Mouse (Mus musculus) hindbrain, embryonic 16.5 days (tissue): ENCODE data around the gene BC028528. TPM values are rescaled to one million over a fixed set of nuclear protein-coding genes. Genes with fewer than 3 reads are reported as not detected.
"Not testable (repeated sequence)": the region's sequence is repeated elsewhere in the genome, so short reads cannot be mapped to it uniquely, and the experiment has no call there.

Experiments
- ATAC-seq: fragments of 200-750 bp; cut with Nextera tagmentation; 2 replicates; pipeline ENCODE4 v1.8.0; 2017; ENCODE audit warnings: moderate TSS enrichment, moderate library complexity
- H3K27ac ChIP-seq: fragments of 300-500 bp; sonication (generic); 2 replicates; pipeline ENCODE4 v1.5.1; 2014; ENCODE audit warnings: low read depth, mild to moderate bottlenecking, control low read depth, low read length, moderate library complexity
- H3K27me3 ChIP-seq: fragments of 300-500 bp; sonication (generic); replicated peaks from 2 replicates; pipeline ENCODE4 v1.6.1; 2014; ENCODE audit warnings: low read length; ENCODE audit not compliant: control insufficient read depth, insufficient read depth
- H3K36me3 ChIP-seq: fragments of 300-500 bp; sonication (generic); 2 replicates; pipeline ENCODE4 v1.6.1; 2014; ENCODE audit warnings: mild to moderate bottlenecking, low read length, moderate library complexity, mixed read lengths; ENCODE audit not compliant: control insufficient read depth, insufficient read depth
- H3K4me1 ChIP-seq: fragments of 300-500 bp; sonication (generic); 2 replicates; pipeline ENCODE4 v1.6.1; 2014; ENCODE audit warnings: low read depth, low read length; ENCODE audit not compliant: control insufficient read depth, insufficient read depth
- H3K4me2 ChIP-seq: fragments of 300-500 bp; sonication (generic); 2 replicates; pipeline ENCODE4 v1.6.1; 2014; ENCODE audit warnings: mild to moderate bottlenecking, low read length, control low read depth, moderate library complexity
- H3K4me3 ChIP-seq: fragments of 300-500 bp; sonication (generic); 2 replicates; pipeline ENCODE4 v1.5.1; 2014; ENCODE audit warnings: mild to moderate bottlenecking, low read length, control low read depth, moderate library complexity
- H3K9ac ChIP-seq: fragments of 300-500 bp; sonication (generic); 2 replicates; pipeline ENCODE4 v1.6.1; 2014; ENCODE audit warnings: low read depth, mild to moderate bottlenecking, control low read depth, low read length, moderate library complexity
- H3K9me3 ChIP-seq: fragments of 300-500 bp; sonication (generic); 2 replicates; pipeline ENCODE4 v1.6.1; 2014; ENCODE audit warnings: mild to moderate bottlenecking, low read length, moderate library complexity; ENCODE audit not compliant: control insufficient read depth
- WGBS: fragments of 180-500 bp; shearing (Covaris S2); extraction: QIAGEN DNeasy Blood & Tissue Kit; methylation state at CpG from one replicate; pipeline ENCODE4 v1.1.7; 2014; 5-methylcytosine and 5-hydroxymethylcytosine counted together
- polyA plus RNA-seq: library from polyadenylated mRNA; unstranded; fragments of >200 nt; fragmentation: Nextera tagmentation; extraction: Ambion mirVana; gene quantifications from 2 replicates; pipeline ENCODE4 v1.2.1, GENCODE M21; 2015

BC028528 gene
- polyA plus RNA-seq, 1 experiment from 2014 or later = 17.2 TPM

DNA sequence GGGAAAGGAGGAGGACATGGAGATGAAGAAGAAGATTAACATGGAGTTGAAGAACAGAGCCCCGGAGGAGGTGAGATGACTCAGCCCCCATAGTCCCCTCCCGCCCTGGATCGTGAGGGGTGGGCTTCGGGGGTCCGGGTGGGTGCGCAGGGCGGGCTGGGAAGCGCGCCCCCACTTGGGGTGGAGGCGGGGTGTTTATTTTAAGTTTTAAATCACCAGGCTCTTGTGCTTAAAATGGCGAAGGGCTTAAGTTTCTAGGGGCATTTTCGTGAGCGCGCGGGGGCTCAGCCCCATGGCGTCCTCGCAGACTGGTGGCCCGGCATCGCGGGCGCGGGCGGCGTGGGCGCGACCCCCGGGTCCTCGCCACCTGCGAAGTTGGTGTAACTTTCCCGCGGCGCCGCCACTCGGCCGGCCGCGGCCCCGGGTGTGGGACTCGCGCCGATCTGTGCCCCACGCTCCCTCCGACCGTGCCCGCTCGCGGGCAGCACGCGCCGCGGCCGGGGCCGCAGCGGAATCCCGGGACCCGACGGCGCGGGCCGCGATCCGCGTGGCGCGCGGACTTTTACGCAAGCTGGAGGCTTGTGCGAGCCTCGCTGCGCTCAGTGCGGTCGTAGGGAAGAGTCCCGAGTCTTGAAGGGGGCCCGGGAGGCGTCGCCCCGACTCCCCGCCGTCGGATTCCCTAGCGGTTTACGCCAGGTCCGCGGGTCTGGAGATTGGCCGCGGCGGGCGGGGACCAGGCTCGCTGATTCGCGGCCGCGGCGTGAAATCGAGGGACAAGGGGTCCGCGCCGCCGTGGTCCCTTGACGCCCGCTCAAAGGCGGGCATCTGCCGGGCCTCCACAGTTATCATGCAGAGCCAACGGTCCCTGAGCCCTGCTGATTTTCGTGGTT lies 38.0 kb upstream of the BC028528 start:
- H3K9me3 ChIP-seq = no peaks in the 10 kb centered on the region
- H3K9ac ChIP-seq = peak overlapping the region; percentile 85
- H3K36me3 ChIP-seq = peaks cover 5% of the 10 kb centered on the region; the same call in 1 of the 2 replicates
- H3K4me3 ChIP-seq = peak overlapping the region; percentile 86
- H3K4me2 ChIP-seq = peak overlapping the region; percentile 82
- no peak; the same call in 1 of the 2 replicates for ATAC-seq
- no peaks in the 10 kb centered on the region for H3K27me3 ChIP-seq
- peak overlapping the region; percentile 86 for H3K27ac ChIP-seq
- peaks cover 5% of the 10 kb centered on the region for H3K4me1 ChIP-seq
- WGBS = under 1% methylated on average over 84 of the region's 105 CpGs

DNA sequence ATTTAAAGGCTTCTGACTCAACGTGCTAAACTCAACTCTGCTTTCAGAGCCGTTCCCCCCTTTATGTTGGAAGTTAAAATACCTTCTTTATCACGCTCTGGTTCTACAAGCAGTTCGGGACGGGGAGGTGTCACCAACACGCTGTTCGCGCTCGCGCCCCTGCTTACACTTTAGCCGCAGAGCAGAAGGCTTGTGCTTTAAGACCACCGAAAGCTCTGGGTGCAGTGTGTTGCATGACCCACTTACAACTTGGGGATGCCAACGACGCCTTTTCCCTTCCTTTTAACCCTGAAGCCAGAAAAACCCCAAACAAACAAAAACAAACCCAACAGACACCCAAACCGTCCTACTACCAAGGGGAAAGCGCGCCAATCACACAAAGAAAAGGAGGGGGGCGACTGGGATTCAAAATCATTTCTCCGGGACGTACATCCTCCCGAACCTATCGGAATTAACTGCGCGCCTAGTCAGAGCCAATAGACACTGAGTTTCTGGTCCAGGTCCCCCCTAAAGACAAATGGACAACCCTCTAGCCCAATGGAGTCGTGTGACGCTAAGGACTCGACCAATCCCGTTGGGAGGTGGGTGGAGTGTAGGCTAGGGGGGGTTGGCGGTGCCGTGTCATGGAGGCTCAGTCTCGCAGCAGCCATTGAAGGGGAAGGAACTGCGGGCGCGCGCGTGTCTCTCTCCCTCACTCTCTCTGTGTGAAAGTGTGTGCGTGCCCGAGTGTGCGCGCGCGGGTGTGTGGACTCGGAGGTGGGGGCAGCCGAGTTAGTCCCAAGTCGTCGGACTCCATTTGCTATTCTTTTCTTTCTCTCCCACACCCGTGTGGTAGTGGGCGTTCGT lies 37.1 kb upstream of the BC028528 start, which contains the start of gene Anp32e:
Anp32e (plus strand) TSS at position 589 of the 846 bp plus-strand sequence.
- Histone ChIP-seq H3K27ac (peak within 1 kb of the TSS; percentile 86), H3K9me3 (no peaks in the 10 kb centered on the region), H3K4me2 (peak within 1 kb of the TSS; percentile 82), H3K27me3 (no peaks in the 10 kb centered on the region), H3K4me1 (peaks cover 5% of the 10 kb centered on the region), H3K36me3 (peaks cover 1% of the 10 kb centered on the region; the same call in 1 of the 2 replicates), H3K9ac (peak within 1 kb of the TSS; percentile 85), H3K4me3 (peak within 1 kb of the TSS; percentile 86)
- under 1% methylated on average over 45 of the region's 49 CpGs for WGBS
- ATAC-seq = peak; percentile 100

DNA sequence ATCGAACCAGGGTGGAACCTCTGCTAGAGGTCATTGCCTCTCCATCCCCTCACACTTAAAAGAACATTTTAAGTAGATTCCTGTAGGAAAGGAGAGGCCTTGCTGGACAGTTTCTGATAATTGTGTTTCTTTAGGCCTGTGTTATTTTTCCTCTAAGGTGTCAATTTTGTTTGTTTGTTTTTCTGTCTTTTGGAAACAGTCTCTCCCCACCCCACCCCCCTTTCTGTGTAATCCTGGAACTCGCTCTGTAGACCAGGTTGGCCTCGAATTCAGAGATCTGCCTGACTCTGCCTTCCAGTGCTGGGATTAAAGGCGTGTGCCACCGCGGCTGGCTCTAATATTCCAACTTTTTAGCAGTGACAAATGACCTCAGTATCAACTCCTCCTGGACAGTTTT lies 36.5 kb upstream of the BC028528 start:
- ATAC-seq = no peak
- peak overlapping the region; percentile 86 for H3K4me3 ChIP-seq
- H3K27me3 ChIP-seq = no peaks in the 10 kb centered on the region
- 63% methylated on average over 6 of the region's 6 CpGs for WGBS
- H3K36me3 ChIP-seq = no peaks in the 10 kb centered on the region
- peak overlapping the region; percentile 68 for H3K4me2 ChIP-seq
- H3K9me3 ChIP-seq = no peaks in the 10 kb centered on the region
- H3K9ac ChIP-seq = peak overlapping the region; percentile 24; the same call in 1 of the 2 replicates
- H3K27ac ChIP-seq = no peak overlapping the region
- H3K4me1 ChIP-seq = peaks cover 5% of the 10 kb centered on the region

DNA sequence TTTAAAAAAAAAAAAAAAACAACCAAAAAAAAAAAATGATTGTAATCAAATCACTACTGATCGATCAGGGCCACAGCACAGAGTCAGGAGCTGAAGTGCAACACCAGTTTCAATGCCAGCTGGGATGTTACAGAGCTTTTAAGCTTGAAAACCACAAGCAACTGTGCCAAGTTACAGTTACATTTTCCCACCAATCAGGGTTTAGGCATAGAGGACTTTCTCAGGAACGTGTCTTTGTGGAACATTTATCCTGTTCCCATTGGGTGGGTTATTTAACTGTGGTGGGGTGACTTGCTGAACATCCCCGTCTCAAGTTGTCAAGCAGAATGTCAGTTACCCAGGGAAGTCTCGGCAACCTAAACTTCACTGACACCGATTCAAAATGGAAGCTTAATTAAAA lies 33.3 kb upstream of the BC028528 start:
- Histone ChIP-seq H3K4me1 (no peaks in the 10 kb centered on the region; the same call in 1 of the 2 replicates), H3K4me2 (no peak overlapping the region), H3K9ac (no peak overlapping the region), H3K27ac (no peak overlapping the region), H3K9me3 (no peaks in the 10 kb centered on the region), H3K36me3 (no peaks in the 10 kb centered on the region), H3K4me3 (no peak overlapping the region), H3K27me3 (no peaks in the 10 kb centered on the region)
- ATAC-seq = no peak
- 86% methylated on average over 5 of the region's 5 CpGs for WGBS

DNA sequence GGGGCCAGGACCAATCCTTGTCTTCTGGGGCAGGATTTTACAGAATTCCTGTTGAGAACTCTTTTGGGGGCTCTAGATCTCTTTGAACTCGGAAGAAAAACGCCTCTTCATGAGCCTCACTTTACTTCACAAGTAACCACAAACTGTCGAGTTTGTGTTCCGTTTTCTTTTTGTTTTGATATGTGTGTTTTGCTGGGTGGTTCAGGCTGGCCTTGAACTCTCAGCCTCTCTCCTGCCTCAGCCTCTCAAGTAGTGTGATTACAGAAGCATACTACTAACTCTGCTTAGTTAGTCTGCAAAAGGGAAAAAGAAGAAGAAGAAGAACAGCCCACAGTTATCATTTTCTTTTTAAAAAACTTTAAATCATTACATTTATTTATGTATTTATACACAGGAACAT lies 32.4 kb upstream of the BC028528 start:
- Histone ChIP-seq H3K27me3 (no peaks in the 10 kb centered on the region), H3K4me2 (no peak overlapping the region), H3K27ac (no peak overlapping the region), H3K9ac (no peak overlapping the region), H3K4me1 (no peaks in the 10 kb centered on the region; the same call in 1 of the 2 replicates), H3K4me3 (no peak overlapping the region), H3K36me3 (no peaks in the 10 kb centered on the region), H3K9me3 (no peaks in the 10 kb centered on the region)
- WGBS = 79% methylated on average over 4 of the region's 4 CpGs
- no peak for ATAC-seq

DNA sequence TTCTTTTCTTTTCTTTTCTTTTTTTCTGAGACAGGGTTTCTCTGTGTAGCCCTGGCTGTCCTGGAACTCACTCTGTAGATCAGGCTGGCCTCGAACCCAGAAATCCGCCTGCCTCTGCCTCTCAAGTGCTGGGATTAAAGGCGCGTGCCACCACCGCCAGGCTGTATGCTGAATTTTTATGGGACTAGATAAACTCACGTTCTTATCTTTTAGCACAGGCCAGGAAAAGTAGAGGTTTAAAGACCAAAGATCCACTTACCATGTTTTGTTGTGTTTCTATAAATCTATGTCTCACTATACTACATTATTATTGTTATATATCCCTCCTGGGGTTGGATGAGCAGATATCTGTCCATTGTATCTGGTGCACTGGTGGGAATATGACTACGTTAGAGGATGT lies 31.6 kb upstream of the BC028528 start:
- H3K9me3 ChIP-seq, H3K27ac ChIP-seq, H3K36me3 ChIP-seq, H3K4me2 ChIP-seq, H3K4me1 ChIP-seq, H3K27me3 ChIP-seq, ATAC-seq, H3K9ac ChIP-seq, H3K4me3 ChIP-seq: not testable (repeated sequence)
- WGBS = 93% methylated on average over 7 of the region's 7 CpGs

DNA sequence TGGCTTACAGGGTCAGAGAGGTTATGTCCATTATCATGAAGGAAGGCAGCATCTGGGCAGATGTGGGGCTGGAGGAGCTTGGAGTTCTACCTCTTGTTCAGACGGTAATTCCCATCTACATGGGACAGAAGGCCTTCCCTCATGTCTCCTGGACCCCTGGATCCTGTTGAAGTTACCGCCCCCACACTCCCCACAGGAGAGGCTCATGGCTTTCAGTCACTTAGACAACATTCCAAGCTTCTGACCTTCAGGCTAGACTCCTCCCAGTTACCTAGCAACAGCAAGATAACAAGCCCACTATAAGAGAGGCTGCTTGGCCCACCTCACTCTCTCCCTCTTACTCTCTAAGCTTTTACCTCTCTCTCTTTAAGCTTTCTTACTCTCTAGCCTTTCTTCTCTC lies 28.7 kb upstream of the BC028528 start:
- not testable (repeated sequence) for H3K4me1 ChIP-seq, H3K27me3 ChIP-seq, H3K9me3 ChIP-seq, H3K9ac ChIP-seq, H3K27ac ChIP-seq, H3K4me2 ChIP-seq, H3K4me3 ChIP-seq, ATAC-seq, H3K36me3 ChIP-seq
- WGBS = 61% methylated on average over 2 of the region's 2 CpGs

DNA sequence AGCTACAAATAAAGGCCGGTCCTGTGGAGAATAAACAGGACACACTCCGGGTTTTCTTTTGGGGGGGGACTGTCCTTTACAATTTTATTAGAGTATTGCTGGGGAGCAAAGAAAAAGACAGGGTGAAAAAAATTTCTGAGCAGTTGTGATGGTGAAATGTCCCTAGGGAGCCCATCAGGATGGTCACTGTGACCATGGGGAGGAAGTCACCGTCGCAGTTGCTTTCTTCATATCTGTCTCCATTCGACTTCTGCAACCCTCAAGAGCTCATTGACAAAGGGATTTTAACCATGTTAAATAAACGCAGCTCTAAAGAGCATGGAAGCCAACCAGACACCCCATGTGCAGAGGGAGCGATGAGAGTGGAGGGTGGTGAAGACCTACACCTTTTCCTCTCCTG lies 25.0 kb upstream of the BC028528 start:
- WGBS = 84% methylated on average over 7 of the region's 7 CpGs
- Histone ChIP-seq H3K9ac (no peak overlapping the region), H3K4me3 (no peak overlapping the region), H3K9me3 (no peaks in the 10 kb centered on the region), H3K36me3 (no peaks in the 10 kb centered on the region), H3K27ac (no peak overlapping the region), H3K4me2 (no peak overlapping the region), H3K27me3 (no peaks in the 10 kb centered on the region), H3K4me1 (no peaks in the 10 kb centered on the region)
- no peak for ATAC-seq

DNA sequence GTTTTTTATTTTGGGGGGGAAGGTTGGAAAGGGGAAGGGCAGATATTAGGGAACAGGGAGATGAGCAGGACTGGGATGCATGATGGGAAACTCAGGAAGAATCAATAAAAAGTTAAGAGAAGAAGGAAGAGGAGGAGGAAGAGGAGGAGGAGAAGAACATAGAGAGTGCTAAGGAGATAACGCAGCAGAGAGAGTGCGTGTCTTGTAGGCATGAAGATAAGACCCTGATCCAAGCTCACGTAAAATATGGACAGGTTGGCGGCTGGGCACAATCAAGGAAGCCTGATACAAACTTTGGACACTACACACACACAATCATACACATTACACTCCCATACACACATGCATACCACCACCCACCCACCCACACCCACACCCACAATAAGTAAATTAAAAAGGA lies 22.9 kb upstream of the BC028528 start:
- Histone ChIP-seq H3K9ac (no peak overlapping the region), H3K27ac (no peak overlapping the region), H3K4me2 (no peak overlapping the region), H3K4me3 (no peak overlapping the region), H3K4me1 (no peaks in the 10 kb centered on the region), H3K36me3 (no peaks in the 10 kb centered on the region), H3K27me3 (no peaks in the 10 kb centered on the region), H3K9me3 (no peaks in the 10 kb centered on the region)
- ATAC-seq = no peak
- WGBS = 95% methylated on average over 4 of the region's 4 CpGs
